Mouse (Mus musculus) cerebellum, adult 2 months (tissue): ENCODE measurements around the gene Meaf6.

Source experiments
- CTCF ChIP-seq: fragments of 200-500 bp; IDR thresholded peaks from 2 replicates; pipeline ENCODE4 v1.5.1; 2011; ENCODE audit warnings: low read depth, mild to moderate bottlenecking, control low read depth, low read length, moderate library complexity, borderline replicate concordance; ENCODE audit not compliant: insufficient read depth
- POLR2A ChIP-seq: fragments of 200-500 bp; IDR thresholded peaks from 2 replicates; pipeline ENCODE4 v1.6.1; 2011; ENCODE audit warnings: low read length, control low read depth, borderline replicate concordance; ENCODE audit not compliant: insufficient read depth

DNA sequence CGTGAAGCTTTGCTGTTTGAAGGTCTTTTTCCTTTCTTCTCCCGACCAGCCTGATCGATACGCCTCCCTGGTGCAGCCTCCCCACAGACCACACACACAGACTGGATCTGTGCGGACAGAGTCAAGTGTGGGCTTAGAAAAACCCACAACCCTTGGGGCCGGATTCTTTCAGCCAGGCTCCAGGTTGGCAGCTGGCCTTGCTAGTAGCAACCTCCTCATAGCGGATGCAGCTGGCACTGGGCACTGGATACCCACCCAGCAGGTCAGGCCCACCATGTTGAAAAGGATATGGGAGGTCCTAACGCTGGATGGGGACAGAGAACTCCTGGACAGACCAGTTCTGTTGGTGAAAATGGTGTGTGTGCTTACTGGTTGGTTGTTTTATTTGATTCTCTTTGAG, 76.5 kb downstream of the Meaf6 start:
- no peak for TF ChIP-seq CTCF
- no peak for TF ChIP-seq POLR2A
